Mouse (Mus musculus): ENCODE measurements around the gene Rab3ip. TPM values are rescaled to one million over a fixed set of nuclear protein-coding genes. Genes with fewer than 3 reads are reported as not detected.

The Rab3ip gene
- polyA plus RNA-seq, 1 experiment from 2014 or later: 22.1 TPM

- no peaks in the 10 kb centered on the region for H3K4me1 ChIP-seq (ENCODE audit: control insufficient read depth, insufficient read depth, low read length)
- no peaks in the 10 kb centered on the region for H3K9me3 ChIP-seq (replicated peaks; ENCODE audit: control insufficient read depth, low read length)
- 74% methylated on average over 4 of the region's 4 CpGs for WGBS
- no peak overlapping the region for H3K4me2 ChIP-seq (ENCODE audit: low read depth, low read length)
- no peak for ATAC-seq (ENCODE audit: insufficient read depth, low FRiP score)
- no peak overlapping the region for H3K9ac ChIP-seq (ENCODE audit: low read length)
- no peaks in the 10 kb centered on the region for H3K36me3 ChIP-seq (ENCODE audit: control insufficient read depth, insufficient read depth, low read length)
- H3K27ac ChIP-seq (ENCODE audit: low read length): no peak overlapping the region
- no peak overlapping the region for H3K4me3 ChIP-seq (replicated peaks; ENCODE audit: low read length)
- H3K27me3 ChIP-seq (ENCODE audit: control insufficient read depth, insufficient read depth, low read length): no peaks in the 10 kb centered on the region
These were observed 14.0 kb upstream of the Rab3ip start for GRCm38 (mm10) chr10:116964571-116964970.

- no peaks in the 10 kb centered on the region for H3K36me3 ChIP-seq (ENCODE audit: control insufficient read depth, insufficient read depth, low read length)
- ATAC-seq (ENCODE audit: insufficient read depth, low FRiP score): no peak
- whole genome bisulfite sequencing: 65% methylated on average over 11 of the region's 11 CpGs
- no peak overlapping the region for H3K9ac ChIP-seq (ENCODE audit: low read length)
- H3K27me3 ChIP-seq (ENCODE audit: control insufficient read depth, insufficient read depth, low read length): no peaks in the 10 kb centered on the region
- no peak overlapping the region for H3K4me3 ChIP-seq (replicated peaks; ENCODE audit: low read length)
- H3K27ac ChIP-seq (ENCODE audit: low read length): no peak overlapping the region
- no peak overlapping the region for H3K4me2 ChIP-seq (ENCODE audit: low read depth, low read length)
- no peaks in the 10 kb centered on the region for H3K4me1 ChIP-seq (ENCODE audit: control insufficient read depth, insufficient read depth, low read length)
- H3K9me3 ChIP-seq (replicated peaks; ENCODE audit: control insufficient read depth, low read length): no peaks in the 10 kb centered on the region
These were observed 13.5 kb upstream of the Rab3ip start for GRCm38 (mm10) chr10:116964084-116964483.

GRCm38 (mm10) chr10:116962803-116963202 is 12.2 kb upstream of the Rab3ip start:
- Histone ChIP-seq H3K27ac (ENCODE audit: low read length) (no peak overlapping the region), H3K4me2 (ENCODE audit: low read depth, low read length) (no peak overlapping the region), H3K27me3 (ENCODE audit: control insufficient read depth, insufficient read depth, low read length) (no peaks in the 10 kb centered on the region), H3K4me3 (replicated peaks; ENCODE audit: low read length) (no peak overlapping the region), H3K4me1 (ENCODE audit: control insufficient read depth, insufficient read depth, low read length) (no peaks in the 10 kb centered on the region), H3K9ac (ENCODE audit: low read length) (no peak overlapping the region), H3K9me3 (replicated peaks; ENCODE audit: control insufficient read depth, low read length) (no peaks in the 10 kb centered on the region), H3K36me3 (ENCODE audit: control insufficient read depth, insufficient read depth, low read length) (no peaks in the 10 kb centered on the region)
- 52% methylated on average over 17 of the region's 17 CpGs for WGBS
- no peak for ATAC-seq (ENCODE audit: insufficient read depth, low FRiP score)

- no peak for ATAC-seq (ENCODE audit: insufficient read depth, low FRiP score)
- Histone ChIP-seq H3K4me1 (ENCODE audit: control insufficient read depth, insufficient read depth, low read length) (no peaks in the 10 kb centered on the region), H3K9ac (ENCODE audit: low read length) (no peak overlapping the region), H3K4me3 (replicated peaks; ENCODE audit: low read length) (no peak overlapping the region), H3K27ac (ENCODE audit: low read length) (no peak overlapping the region), H3K9me3 (replicated peaks; ENCODE audit: control insufficient read depth, low read length) (no peaks in the 10 kb centered on the region), H3K4me2 (ENCODE audit: low read depth, low read length) (no peak overlapping the region), H3K36me3 (ENCODE audit: control insufficient read depth, insufficient read depth, low read length) (no peaks in the 10 kb centered on the region), H3K27me3 (ENCODE audit: control insufficient read depth, insufficient read depth, low read length) (no peaks in the 10 kb centered on the region)
- 77% methylated on average over 14 of the region's 14 CpGs for WGBS
These were observed 11.6 kb upstream of the Rab3ip start for GRCm38 (mm10) chr10:116962152-116962551.

- Histone ChIP-seq H3K27ac (ENCODE audit: low read length) (no peak overlapping the region), H3K4me3 (replicated peaks; ENCODE audit: low read length) (no peak overlapping the region)
These were observed 7.4 kb upstream of the Rab3ip start for GRCm38 (mm10) chr10:116957867-116958551.

GRCm38 (mm10) chr10:116956483-116957158 is 6.1 kb upstream of the Rab3ip start:
- H3K4me3 ChIP-seq (replicated peaks; ENCODE audit: low read length): no peak overlapping the region
- ATAC-seq (ENCODE audit: insufficient read depth, low FRiP score): no peak
- H3K9me3 ChIP-seq (replicated peaks; ENCODE audit: control insufficient read depth, low read length): no peaks in the 10 kb centered on the region
- no peak overlapping the region for H3K4me2 ChIP-seq (ENCODE audit: low read depth, low read length)
- WGBS: 92% methylated on average over 11 of the region's 11 CpGs
- no peak overlapping the region for H3K9ac ChIP-seq (ENCODE audit: low read length)
- no peaks in the 10 kb centered on the region for H3K27me3 ChIP-seq (ENCODE audit: control insufficient read depth, insufficient read depth, low read length)
- H3K4me1 ChIP-seq (ENCODE audit: control insufficient read depth, insufficient read depth, low read length): no peaks in the 10 kb centered on the region
- H3K27ac ChIP-seq (ENCODE audit: low read length): no peak overlapping the region
- no peaks in the 10 kb centered on the region for H3K36me3 ChIP-seq (ENCODE audit: control insufficient read depth, insufficient read depth, low read length)

More at GRCm38 (mm10) chr10:116957867-116958551, 7.4 kb upstream of the Rab3ip start:
- no peak overlapping the region for H3K9ac ChIP-seq (ENCODE audit: low read length)
- no peak for ATAC-seq (ENCODE audit: insufficient read depth, low FRiP score)
- no peaks in the 10 kb centered on the region for H3K36me3 ChIP-seq (ENCODE audit: control insufficient read depth, insufficient read depth, low read length)
- H3K4me2 ChIP-seq (ENCODE audit: low read depth, low read length): no peak overlapping the region
- no peaks in the 10 kb centered on the region for H3K9me3 ChIP-seq (replicated peaks; ENCODE audit: control insufficient read depth, low read length)
- 51% methylated on average over 5 of the region's 5 CpGs for WGBS
- H3K27me3 ChIP-seq (ENCODE audit: control insufficient read depth, insufficient read depth, low read length): no peaks in the 10 kb centered on the region
- no peaks in the 10 kb centered on the region for H3K4me1 ChIP-seq (ENCODE audit: control insufficient read depth, insufficient read depth, low read length)

GRCm38 (mm10) chr10:116955191-116955590 is 4.6 kb upstream of the Rab3ip start:
- Histone ChIP-seq H3K9me3 (replicated peaks; ENCODE audit: control insufficient read depth, low read length) (no peaks in the 10 kb centered on the region), H3K4me2 (ENCODE audit: low read depth, low read length) (no peak overlapping the region), H3K27me3 (ENCODE audit: control insufficient read depth, insufficient read depth, low read length) (no peaks in the 10 kb centered on the region), H3K9ac (ENCODE audit: low read length) (no peak overlapping the region), H3K4me1 (ENCODE audit: control insufficient read depth, insufficient read depth, low read length) (no peaks in the 10 kb centered on the region), H3K27ac (ENCODE audit: low read length) (no peak overlapping the region), H3K4me3 (replicated peaks; ENCODE audit: low read length) (no peak overlapping the region), H3K36me3 (ENCODE audit: control insufficient read depth, insufficient read depth, low read length) (no peaks in the 10 kb centered on the region)
- 87% methylated on average over 6 of the region's 6 CpGs for WGBS
- ATAC-seq (ENCODE audit: insufficient read depth, low FRiP score): no peak

GRCm38 (mm10) chr10:116950886-116951285 is 317 bp upstream of the Rab3ip start:
- ATAC-seq (ENCODE audit: insufficient read depth, low FRiP score): no peak
- H3K9ac ChIP-seq (ENCODE audit: low read length): peak overlapping the region; percentile 24
- H3K4me3 ChIP-seq (replicated peaks; ENCODE audit: low read length): peak overlapping the region; percentile 76
- H3K9me3 ChIP-seq (replicated peaks; ENCODE audit: control insufficient read depth, low read length): no peaks in the 10 kb centered on the region
- 21% methylated on average over 5 of the region's 5 CpGs for WGBS
- H3K27me3 ChIP-seq (ENCODE audit: control insufficient read depth, insufficient read depth, low read length): no peaks in the 10 kb centered on the region
- no peaks in the 10 kb centered on the region for H3K36me3 ChIP-seq (ENCODE audit: control insufficient read depth, insufficient read depth, low read length)
- H3K4me2 ChIP-seq (ENCODE audit: low read depth, low read length): peak overlapping the region; percentile 63
- no peak overlapping the region for H3K27ac ChIP-seq (ENCODE audit: low read length)
- H3K4me1 ChIP-seq (ENCODE audit: control insufficient read depth, insufficient read depth, low read length): peaks cover 12% of the 10 kb centered on the region; the same call in 1 of the 2 replicates
